Mouse (Mus musculus) myocyte (in vitro differentiated cells): ENCODE data around the gene Pole2.

Experiments
- CEBPB ChIP-seq: IDR thresholded peaks from 2 replicates; pipeline ENCODE4 v1.6.1; 2011; ENCODE audit warnings: mild to moderate bottlenecking, moderate library complexity; ENCODE audit not compliant: poor library complexity, insufficient read depth, severe bottlenecking
- E2F4 ChIP-seq: IDR thresholded peaks from one replicate; pipeline ENCODE4 v1.6.1; 2011; ENCODE audit warnings: mild to moderate bottlenecking, control low read depth, moderate library complexity; ENCODE audit not compliant: insufficient read depth
- MAX ChIP-seq: IDR thresholded peaks from one replicate; pipeline ENCODE4 v1.6.1; 2011; ENCODE audit warnings: low read depth, mild to moderate bottlenecking, control low read depth
- MYOG ChIP-seq, 3 experiments: IDR thresholded peaks; one replicate each; pipeline ENCODE4 v1.6.1; 2011; ENCODE audit warnings: control low read depth in 2 of 3, low read depth in 2 of 3, mild to moderate bottlenecking in 2 of 3; ENCODE audit not compliant: insufficient read length in 2 of 3, control insufficient read depth in 1 of 3, insufficient read depth in 1 of 3
- POLR2A ChIP-seq: IDR thresholded peaks from one replicate; pipeline ENCODE4 v1.6.1; 2011; ENCODE audit warnings: low read depth, mild to moderate bottlenecking, control low read depth, moderate library complexity; ENCODE audit not compliant: insufficient read length
- REST ChIP-seq: IDR thresholded peaks from one replicate; pipeline ENCODE4 v1.6.1; 2011; ENCODE audit warnings: mild to moderate bottlenecking, control low read depth, moderate library complexity; ENCODE audit not compliant: insufficient read depth, insufficient read length
- SRF ChIP-seq: IDR thresholded peaks from one replicate; pipeline ENCODE4 v1.6.1; 2011; ENCODE audit warnings: low read depth; ENCODE audit not compliant: control insufficient read depth, insufficient read length
- TCF12 ChIP-seq: IDR thresholded peaks from one replicate; pipeline ENCODE4 v1.6.1; 2011; ENCODE audit warnings: mild to moderate bottlenecking, control low read depth; ENCODE audit not compliant: poor library complexity, insufficient read depth, severe bottlenecking
- TCF3 ChIP-seq: IDR thresholded peaks from one replicate; pipeline ENCODE4 v1.6.1; 2011; ENCODE audit warnings: low read depth, control low read depth; ENCODE audit not compliant: insufficient read length
- USF1 ChIP-seq: IDR thresholded peaks from one replicate; pipeline ENCODE4 v1.6.1; 2011; ENCODE audit warnings: low read depth, mild to moderate bottlenecking, control low read depth, moderate library complexity

- TF ChIP-seq MAX (no peak), POLR2A (no peak), TCF12 (no peak), REST (no peak), MYOG (IDR thresholded peaks at IDR 0.05; ENCODE audit: control insufficient read depth in 1 of 3, insufficient read depth in 1 of 3, insufficient read length in 2 of 3, low read depth in 2 of 3) (no peak), CEBPB (no peak), USF1 (no peak), SRF (no peak), E2F4 (no peak), TCF3 (no peak)
Measured at GRCm38 (mm10) chr12:69268956-69269355, 41.0 kb upstream of the Pole2 start.
